Mouse (Mus musculus) CD8-positive naive resting alpha-beta T cell, adult 2 months (primary cell): ENCODE measurements at regions not wholly inside any gene's neighbourhood (a gene's known extent, or its start where the extent isn't known, plus 50 kb on each side); places are given as distances from the start of the nearest gene placed in this dataset.
"Not testable (repeated sequence)": the region's sequence is repeated elsewhere in the genome, so short reads cannot be mapped to it uniquely, and the experiment has no call there.

Experiments
- DNase-seq, 2 experiments: peaks; one replicate each; pipeline ENCODE4 v3.0.0; 2022; ENCODE audit warnings: low read depth in 2 of 2, low spot score in 2 of 2

GRCm38 (mm10) chr4:84153571-84153970 lies 521.5 kb downstream of the Bnc2 start:
- DNase-seq: no peak

DNA sequence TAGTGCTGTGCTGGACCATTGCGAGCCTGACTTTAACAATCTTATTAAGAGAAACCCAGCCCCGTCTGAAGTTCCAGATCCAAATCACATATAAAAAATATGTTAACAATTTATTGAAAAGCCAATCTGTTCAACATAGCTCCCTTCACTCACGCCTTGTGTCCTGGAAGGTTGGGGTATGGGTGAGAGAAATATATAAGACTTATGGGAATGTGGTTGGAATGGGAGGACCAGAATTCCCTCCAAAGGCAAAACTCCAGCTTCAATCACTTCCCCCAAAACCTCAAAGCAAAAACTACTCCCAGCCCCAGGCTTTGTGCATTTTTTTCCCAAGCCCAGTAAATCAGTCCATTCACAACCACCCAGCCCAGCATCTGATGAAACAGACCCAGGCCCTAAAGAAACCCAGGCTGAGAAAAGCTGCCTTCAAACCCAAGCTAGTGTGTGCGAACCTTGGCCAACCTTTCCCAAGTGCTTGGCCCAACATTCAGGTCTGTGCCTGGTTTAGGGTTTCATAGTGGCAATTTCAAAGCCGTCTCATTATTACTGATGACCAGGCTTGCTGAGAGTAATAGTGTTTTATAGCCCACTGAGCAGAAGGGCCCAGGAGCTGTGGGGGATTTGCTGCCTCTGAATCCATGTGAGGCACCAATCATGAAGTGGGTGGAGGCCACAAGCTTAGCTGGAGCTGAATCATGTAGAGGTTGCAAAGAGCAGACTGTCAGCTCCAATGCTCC lies 517.0 kb downstream of the Bnc2 start:
- no peak for DNase-seq

GRCm38 (mm10) chr4:84163362-84163761 lies 511.7 kb downstream of the Bnc2 start:
- DNase-seq: no peak

GRCm38 (mm10) chr4:84165256-84165655 lies 509.8 kb downstream of the Bnc2 start:
- DNase-seq: no peak

- no peak for DNase-seq
Observed at GRCm38 (mm10) chr4:84172841-84173240, 502.2 kb downstream of the Bnc2 start.

- DNase-seq: no peak
Observed at GRCm38 (mm10) chr4:84173441-84173840, 501.6 kb downstream of the Bnc2 start.

DNA sequence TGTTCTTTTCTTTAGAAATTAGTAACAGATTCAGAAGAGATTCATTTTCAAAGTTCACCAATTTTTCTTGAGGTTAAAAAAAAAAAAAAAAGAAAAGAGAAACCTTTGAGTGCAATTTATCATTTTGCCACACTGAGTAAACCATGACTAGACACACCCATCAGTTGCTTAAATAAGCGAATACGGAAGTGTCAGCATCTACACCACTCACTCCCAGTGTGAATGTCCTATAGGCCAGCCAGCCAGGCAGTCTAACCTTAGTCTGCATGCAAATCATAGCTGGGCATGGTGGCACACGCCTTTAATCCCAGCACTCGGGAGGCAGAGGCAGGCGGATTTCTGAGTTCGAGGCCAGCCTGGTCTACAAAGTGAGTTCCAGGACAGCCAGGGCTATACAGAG lies 498.6 kb downstream of the Bnc2 start:
- DNase-seq: not testable (repeated sequence)

DNA sequence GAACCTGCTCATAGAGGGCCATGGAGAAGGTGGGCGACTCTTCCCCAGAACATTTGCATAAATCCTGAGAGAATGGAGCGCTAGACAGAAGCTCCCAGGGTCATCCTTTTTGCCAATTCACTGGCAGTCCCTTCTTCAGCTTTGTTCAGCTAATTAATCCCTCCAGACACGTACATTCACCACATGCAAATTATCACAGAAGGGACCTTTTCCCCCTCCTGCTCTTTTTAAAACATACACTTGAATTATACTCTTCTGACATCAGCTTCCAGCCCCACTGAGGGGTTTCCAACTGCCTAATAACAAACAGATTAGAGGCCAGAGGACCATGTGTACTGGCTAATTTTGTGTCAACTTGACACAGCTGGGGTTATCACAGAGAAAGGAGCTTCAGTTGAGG lies 497.2 kb downstream of the Bnc2 start:
- no peak for DNase-seq

GRCm38 (mm10) chr4:84184436-84184835 lies 490.6 kb downstream of the Bnc2 start:
- DNase-seq: no peak

GRCm38 (mm10) chr4:84184844-84185243 lies 490.2 kb downstream of the Bnc2 start:
- no peak for DNase-seq

GRCm38 (mm10) chr4:84189315-84189714 lies 485.8 kb downstream of the Bnc2 start:
- DNase-seq: no peak

GRCm38 (mm10) chr4:84191303-84191702 lies 483.8 kb downstream of the Bnc2 start:
- DNase-seq: no peak

- no peak for DNase-seq
Observed at GRCm38 (mm10) chr4:84192301-84192700, 482.8 kb downstream of the Bnc2 start.

DNA sequence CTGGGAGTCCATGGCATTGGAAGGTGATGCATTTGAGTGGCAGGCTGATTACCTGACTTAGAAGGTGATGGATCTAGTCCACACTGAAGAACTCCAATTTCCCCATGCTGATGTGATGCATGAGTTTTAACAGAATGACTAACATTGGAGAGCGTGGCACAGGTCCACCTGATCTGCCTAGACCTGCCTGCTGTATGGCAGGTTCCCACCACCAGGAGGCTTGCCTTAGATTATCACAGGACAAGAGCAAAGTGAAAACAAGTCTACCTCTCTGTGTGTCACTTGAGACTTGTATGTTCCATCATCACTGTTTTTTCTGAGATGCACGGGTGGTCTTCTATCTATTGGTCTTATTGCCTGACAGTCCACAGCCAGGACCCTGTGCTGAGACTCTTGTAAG lies 478.3 kb downstream of the Bnc2 start:
- no peak for DNase-seq

- DNase-seq: no peak
Observed at GRCm38 (mm10) chr4:84198176-84198575, 476.9 kb downstream of the Bnc2 start.

DNA sequence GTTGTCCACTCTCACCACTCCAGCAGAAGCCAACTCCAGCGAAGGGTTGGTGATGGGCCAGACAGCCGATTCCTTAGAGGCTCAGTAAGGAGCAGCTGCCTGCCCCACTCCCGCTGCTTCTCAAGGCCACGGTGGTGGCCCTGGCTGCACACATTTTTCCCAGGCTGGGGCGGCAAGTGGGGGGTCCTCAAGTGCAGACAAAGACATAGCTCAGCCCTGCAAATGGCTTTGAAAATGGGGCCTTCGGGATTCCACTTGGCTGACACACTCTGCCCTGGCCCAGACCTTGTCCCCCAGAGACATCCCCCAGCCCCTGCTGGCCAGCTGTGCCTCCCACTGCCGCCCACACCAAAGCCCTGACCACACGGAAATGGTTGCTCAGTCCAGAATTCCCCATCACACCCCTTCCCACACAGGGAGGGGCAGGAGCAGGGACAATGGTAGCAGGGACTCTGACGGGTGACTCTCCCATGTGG lies 475.9 kb downstream of the Bnc2 start:
- DNase-seq: no peak

DNA sequence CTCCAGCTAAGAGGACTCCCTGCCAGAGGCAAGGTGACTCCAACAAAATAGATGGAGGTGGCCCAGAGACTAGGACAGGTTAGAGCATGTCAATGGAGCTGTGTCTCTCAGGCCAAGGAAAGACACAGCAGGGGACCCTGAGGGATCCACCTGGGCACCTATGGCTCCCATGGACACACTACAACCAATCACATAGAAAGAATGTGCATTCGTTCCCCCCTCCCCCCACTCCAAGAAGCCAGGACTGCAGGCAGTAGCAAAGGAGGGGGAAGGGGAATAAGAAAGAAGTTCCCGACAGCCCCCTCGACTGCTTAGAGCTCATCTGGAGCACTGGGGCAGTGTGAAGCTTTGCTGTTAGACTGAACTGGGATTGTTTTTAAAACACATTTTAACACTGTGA lies 474.1 kb downstream of the Bnc2 start:
- no peak for DNase-seq

DNA sequence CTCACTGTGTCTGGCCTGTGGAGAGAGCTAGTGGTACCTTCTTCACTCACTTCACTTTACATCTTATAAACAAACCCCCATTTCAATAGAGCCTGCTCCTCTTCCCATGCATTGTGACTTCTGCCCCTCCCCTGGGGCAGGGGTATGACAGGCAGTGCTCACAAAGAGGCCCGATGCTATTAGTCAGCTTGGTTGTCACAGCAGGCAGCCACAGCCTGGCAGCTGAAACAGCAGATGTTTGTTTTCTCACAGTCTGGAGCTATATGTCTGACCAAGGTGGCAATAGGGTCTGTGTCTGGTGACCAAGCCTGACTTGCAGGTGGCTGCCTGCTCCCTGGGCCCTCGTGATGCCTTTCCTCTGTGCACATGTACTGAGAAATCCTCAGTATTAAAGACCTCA lies 472.8 kb downstream of the Bnc2 start:
- DNase-seq: no peak

GRCm38 (mm10) chr4:84203680-84204079 lies 471.4 kb downstream of the Bnc2 start:
- DNase-seq: no peak

- no peak for DNase-seq
Observed at GRCm38 (mm10) chr4:84204777-84205176, 470.3 kb downstream of the Bnc2 start.

DNA sequence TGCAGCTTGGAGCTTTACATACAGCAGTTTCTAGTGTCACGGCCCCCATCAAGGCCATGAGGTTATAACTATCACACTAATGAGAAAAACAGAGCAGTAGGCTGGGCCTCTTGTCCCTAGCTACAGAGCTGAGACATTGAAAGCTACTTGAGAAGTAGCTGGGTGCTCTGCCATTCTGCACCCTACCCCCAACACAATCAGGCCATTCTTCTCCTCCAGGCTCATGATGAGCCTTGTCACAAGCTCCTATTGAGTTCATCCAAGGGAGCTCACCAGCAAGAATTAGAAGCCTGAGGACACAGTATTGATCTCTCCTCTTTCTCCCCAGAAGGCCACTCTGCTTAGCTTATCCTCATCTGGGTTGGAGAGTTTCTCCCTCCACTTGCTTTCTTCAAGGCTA lies 466.9 kb downstream of the Bnc2 start:
- no peak for DNase-seq

DNA sequence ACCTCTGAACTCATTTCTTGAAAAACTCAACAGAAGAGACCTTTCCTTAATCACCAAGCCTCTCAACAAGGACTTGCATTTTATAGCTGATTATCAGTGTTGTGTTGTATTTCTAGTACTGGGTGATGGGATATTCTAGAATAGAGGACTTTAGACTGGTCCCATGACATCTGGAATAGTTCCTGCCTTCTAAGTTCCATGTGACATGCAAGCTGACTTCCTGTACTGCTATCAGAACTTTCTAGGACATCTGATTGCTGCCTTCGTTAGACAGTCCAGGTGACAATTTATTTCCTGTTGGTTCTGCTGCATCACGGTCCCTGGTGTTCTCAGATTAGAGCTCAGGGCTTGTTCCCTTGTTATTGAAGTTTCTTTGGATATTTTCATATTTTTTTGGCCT lies 465.5 kb downstream of the Bnc2 start:
- DNase-seq: no peak

DNA sequence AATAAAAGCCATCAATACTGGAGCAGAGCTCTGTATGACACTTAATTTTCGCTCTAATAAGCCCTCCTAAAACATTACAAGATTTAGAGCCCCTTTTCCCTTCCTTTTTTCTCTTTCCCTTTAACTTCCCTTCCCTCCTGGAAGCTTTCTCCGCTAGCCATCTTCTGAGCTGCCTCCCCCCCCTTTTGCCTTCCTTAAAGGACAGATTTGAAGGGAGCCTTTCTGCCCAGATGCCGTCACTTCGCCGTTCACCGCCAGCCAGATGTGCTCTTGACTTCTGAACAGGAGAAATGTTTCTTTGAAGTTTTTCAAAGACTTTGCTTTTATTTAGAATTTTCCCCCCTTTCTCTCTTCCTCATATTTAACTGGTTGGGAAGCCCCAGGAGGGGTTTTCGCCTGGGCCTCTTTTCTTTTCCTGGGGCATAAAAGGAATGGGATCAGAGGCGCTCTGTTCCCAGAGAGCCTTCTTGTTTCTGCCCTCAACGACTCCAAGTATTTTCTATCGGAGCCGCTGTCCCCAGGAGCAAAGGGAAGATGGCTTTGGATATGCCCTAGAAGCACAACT lies 463.7 kb downstream of the Bnc2 start:
- DNase-seq: no peak
